Mouse (Mus musculus) CH12.LX (cell line): ENCODE measurements at regions not wholly inside any gene's neighbourhood (a gene's known extent, or its start where the extent isn't known, plus 50 kb on each side); places are given as distances from the start of the nearest gene placed in this dataset.

Experiments
- DNase-seq: peaks from one replicate; pipeline ENCODE4 v3.0.0-alpha.2; 2013; ENCODE audit errors: extremely low read depth
- H3K27ac ChIP-seq: 2 replicates; pipeline ENCODE4 v1.5.1; 2012; ENCODE audit warnings: low read depth, mild to moderate bottlenecking, control low read depth, moderate library complexity; ENCODE audit not compliant: insufficient read depth
- H3K27me3 ChIP-seq: replicated peaks from 2 replicates; pipeline ENCODE3; 2012; ENCODE audit warnings: inconsistent platforms
- H3K36me3 ChIP-seq, 2 experiments: replicated peaks in 1 of 2; 2 replicates each; pipeline versions ENCODE3 to v1.6.1; 2012; ENCODE audit warnings: inconsistent platforms in 1 of 2, low read length in 1 of 2, mild to moderate bottlenecking in 1 of 2, mixed read lengths in 1 of 2, moderate library complexity in 1 of 2; ENCODE audit not compliant: control insufficient read depth in 1 of 2, insufficient read depth in 1 of 2
- H3K4me1 ChIP-seq, 2 experiments: 2 replicates each; pipeline ENCODE4 v1.6.1; 2012; ENCODE audit warnings: inconsistent platforms in 1 of 2, moderate library complexity in 1 of 2; ENCODE audit not compliant: insufficient read depth in 2 of 2, control insufficient read depth in 1 of 2
- H3K4me2 ChIP-seq: 2 replicates; pipeline ENCODE4 v1.6.1; 2012; ENCODE audit warnings: low read depth, mild to moderate bottlenecking, control low read depth; ENCODE audit not compliant: poor library complexity, insufficient read depth, severe bottlenecking
- H3K4me3 ChIP-seq, 3 experiments: fragments of 150-350 bp in 1 of 3; sonication (generic) in 1 of 3; replicated peaks in 1 of 3; 2 replicates each; pipeline versions ENCODE3 to v1.5.1; 2011 to 2012; ENCODE audit warnings: low read depth in 2 of 3, low read length in 2 of 3, mild to moderate bottlenecking in 2 of 3, moderate library complexity in 2 of 3, control low read depth in 1 of 3, improper control_type of control experiment in 1 of 3, inconsistent platforms in 1 of 3, mixed read lengths in 1 of 3; ENCODE audit not compliant: poor library complexity in 1 of 3
- H3K79me2 ChIP-seq: replicated peaks from 2 replicates; pipeline ENCODE4 v1.6.1; 2012; ENCODE audit warnings: mild to moderate bottlenecking, moderate library complexity; ENCODE audit not compliant: control insufficient read depth, poor library complexity, insufficient read depth, severe bottlenecking; ENCODE audit errors: extremely low read depth
- H3K9ac ChIP-seq: 2 replicates; pipeline ENCODE4 v1.6.1; 2012; ENCODE audit warnings: low read depth, mild to moderate bottlenecking, control low read depth, moderate library complexity; ENCODE audit not compliant: insufficient read depth
- H3K9me3 ChIP-seq: replicated peaks from 2 replicates; pipeline ENCODE3; 2012; ENCODE audit warnings: low read length, inconsistent platforms, mixed read lengths
- CHD2 ChIP-seq: IDR thresholded peaks from 2 replicates; pipeline ENCODE4 v1.6.1; 2011; ENCODE audit warnings: low read length, improper control_type of control experiment
- ELF1 ChIP-seq: IDR thresholded peaks from 2 replicates; pipeline ENCODE4 v1.6.1; 2014; ENCODE audit warnings: low read depth, mild to moderate bottlenecking, inconsistent platforms, low read length, improper control_type of control experiment
- ETS1 ChIP-seq: conservative IDR thresholded peaks from 2 replicates; pipeline ENCODE4 v1.6.1; 2012; ENCODE audit warnings: low read depth, mild to moderate bottlenecking, inconsistent platforms, low read length, improper control_type of control experiment, moderate library complexity
- HCFC1 ChIP-seq: IDR thresholded peaks from 2 replicates; pipeline ENCODE4 v1.6.1; 2012; ENCODE audit warnings: low read depth, mild to moderate bottlenecking, inconsistent platforms, low read length, improper control_type of control experiment
- JUN ChIP-seq: IDR thresholded peaks from 2 replicates; pipeline ENCODE4 v1.6.1; 2011; ENCODE audit warnings: low read depth, mild to moderate bottlenecking, low read length, improper control_type of control experiment, moderate library complexity; ENCODE audit not compliant: insufficient read depth
- MXI1 ChIP-seq: IDR thresholded peaks from 2 replicates; pipeline ENCODE4 v1.6.1; 2011; ENCODE audit warnings: mild to moderate bottlenecking, low read depth, low read length, improper control_type of control experiment
- PAX5 ChIP-seq: IDR thresholded peaks from 2 replicates; pipeline ENCODE4 v1.6.1; 2012; ENCODE audit warnings: low read length, inconsistent platforms, mixed read lengths
- POLR2A ChIP-seq: IDR thresholded peaks from 2 replicates; pipeline ENCODE4 v1.6.1; 2011; ENCODE audit warnings: low read depth, mild to moderate bottlenecking, improper control_type of control experiment, low read length
- POLR2AphosphoS2 ChIP-seq: IDR thresholded peaks from 2 replicates; pipeline ENCODE4 v1.6.1; 2011; ENCODE audit warnings: low read depth, low read length, improper control_type of control experiment
- RAD21 ChIP-seq: IDR thresholded peaks from 2 replicates; pipeline ENCODE4 v1.6.1; 2011; ENCODE audit warnings: low read depth, mild to moderate bottlenecking, low read length, improper control_type of control experiment, moderate library complexity
- RCOR1 ChIP-seq: conservative IDR thresholded peaks from 2 replicates; pipeline ENCODE4 v1.6.1; 2012; ENCODE audit warnings: low read depth, mild to moderate bottlenecking, inconsistent platforms, low read length, improper control_type of control experiment
- SIN3A ChIP-seq: IDR thresholded peaks from 2 replicates; pipeline ENCODE4 v1.6.1; 2012; ENCODE audit warnings: low read length, improper control_type of control experiment, inconsistent platforms
- SMC3 ChIP-seq: IDR thresholded peaks from 2 replicates; pipeline ENCODE4 v1.6.1; 2011; ENCODE audit warnings: low read depth, low read length, improper control_type of control experiment
- TCF12 ChIP-seq: IDR thresholded peaks from 2 replicates; pipeline ENCODE4 v1.6.1; 2014; ENCODE audit warnings: low read depth, mild to moderate bottlenecking, inconsistent platforms, low read length, improper control_type of control experiment
- USF2 ChIP-seq: conservative IDR thresholded peaks from 2 replicates; pipeline ENCODE4 v1.6.1; 2011; ENCODE audit warnings: low read depth, low read length, improper control_type of control experiment
- dilution Hi-C: fragments of 300-500 bp; cut with MboI; formaldehyde crosslinking; loops from 2 replicates; pipeline ENCODE4 v1.14.3; 2020; ENCODE audit warnings: low sequenced_read_pairs; ENCODE audit not compliant: extremely low pct_unique_long_range_greater_than_20kb, extremely low pct_ligation_motif_present
- in situ Hi-C: fragments of 300-500 bp; cut with MboI; formaldehyde crosslinking; loops from 3 replicates; pipeline ENCODE4 v1.14.3; 2019; ENCODE audit warnings: low sequenced_read_pairs, low pct_ligation_motif_present, low pct_unique_long_range_greater_than_20kb, mixed read lengths

DNA sequence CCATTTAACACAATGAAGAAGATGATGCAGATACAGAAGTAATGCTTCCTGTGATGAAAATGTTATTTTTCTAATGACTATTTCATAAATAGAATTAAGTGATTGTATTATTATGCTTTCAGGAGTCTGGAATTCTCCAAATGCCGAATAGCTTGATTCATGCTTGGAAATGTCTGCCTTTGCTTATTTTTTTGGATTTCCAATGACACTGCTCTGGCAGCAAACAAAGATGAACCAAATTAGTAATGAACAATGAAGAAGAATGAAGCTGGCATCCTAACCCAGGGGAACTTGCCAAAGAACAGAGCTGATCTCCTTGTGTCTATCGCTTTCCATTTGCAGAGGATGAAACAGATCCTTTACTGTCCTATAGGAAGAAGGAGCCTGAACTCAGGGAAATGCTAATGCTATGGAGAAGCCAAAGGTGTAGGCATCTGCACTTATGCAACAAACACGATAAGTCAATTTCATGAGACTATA lies 71.7 kb upstream of the Fam174a start:
- H3K27me3 ChIP-seq, result no peaks in the 10 kb centered on the region
- H3K36me3 ChIP-seq, result no peaks in the 10 kb centered on the region
- H3K4me3 ChIP-seq, result no peak overlapping the region
- H3K4me2 ChIP-seq, result no peak overlapping the region
- no peaks in the 10 kb centered on the region for H3K79me2 ChIP-seq
- in situ Hi-C loops, result no loop called here
- H3K27ac ChIP-seq, result no peak overlapping the region
- no peak for DNase-seq
- H3K9ac ChIP-seq, result no peak overlapping the region
- TF ChIP-seq MXI1 (no peak), POLR2A (no peak), ELF1 (no peak), HCFC1 (no peak), SMC3 (no peak), RAD21 (no peak), ETS1 (no peak), POLR2AphosphoS2 (no peak), SIN3A (no peak), USF2 (no peak), PAX5 (no peak), JUN (no peak), TCF12 (no peak), RCOR1 (no peak), CHD2 (no peak)
- H3K4me1 ChIP-seq, result no peaks in the 10 kb centered on the region; a peak in 1 of 4 replicates
- dilution Hi-C loops, result no loop called here
- no peaks in the 10 kb centered on the region for H3K9me3 ChIP-seq
